Mouse (Mus musculus): ENCODE data around the gene Fbxl16. TPM values are rescaled to one million over a fixed set of nuclear protein-coding genes. Genes with fewer than 3 reads are reported as not detected.

The Fbxl16 gene
- polyA plus RNA-seq, 1 experiment from 2014 or later: 0.43 TPM

DNA sequence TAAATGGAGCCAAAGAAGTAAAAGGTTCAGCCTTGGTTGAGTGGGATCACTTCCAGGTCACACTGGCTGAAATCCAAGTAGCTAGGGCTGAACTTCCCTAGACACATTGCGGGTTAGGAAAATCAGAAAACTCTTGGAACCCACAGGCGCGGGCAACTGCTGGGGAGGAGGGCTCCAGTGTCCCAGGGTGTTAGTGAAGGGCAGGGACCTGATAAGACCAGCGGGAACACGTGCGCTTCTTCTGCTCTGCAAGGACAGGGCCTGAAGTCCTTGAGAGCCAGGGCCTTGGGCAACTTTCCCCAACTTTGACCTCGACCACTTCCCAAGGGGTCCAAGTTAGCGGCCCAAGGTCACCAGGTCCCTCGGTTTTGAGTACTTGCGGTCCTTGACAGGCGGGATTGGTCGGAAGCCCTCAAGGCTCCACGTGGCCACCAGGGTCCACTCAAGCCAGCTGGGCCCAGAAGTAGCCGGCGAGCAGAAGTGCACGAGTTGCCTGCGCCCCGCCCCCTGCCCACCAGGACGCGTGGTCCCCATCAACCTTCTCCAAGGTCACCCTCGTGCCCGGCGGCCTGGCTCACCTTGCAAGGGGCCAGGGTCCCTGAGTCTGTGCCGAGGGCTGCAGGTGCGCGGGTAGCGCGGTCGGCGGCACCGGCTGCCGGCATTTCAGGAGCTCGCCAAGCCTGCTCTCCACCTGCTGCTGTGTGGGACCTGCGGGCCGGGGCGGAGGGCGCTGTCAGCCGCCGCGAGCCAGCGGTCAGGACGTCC lies 59.1 kb downstream of the Fbxl16 start:
- WGBS: under 1% methylated on average over 41 of the region's 42 CpGs
- H3K4me3 ChIP-seq (ENCODE audit: low read depth, low read length): peak overlapping the region; percentile 77
- peak overlapping the region; percentile 98 for H3K4me2 ChIP-seq (replicated peaks; ENCODE audit: low read depth, low read length)
- peak overlapping the region; percentile 62 for H3K9ac ChIP-seq (replicated peaks; ENCODE audit: low read depth)
- H3K4me1 ChIP-seq (ENCODE audit: insufficient read depth, low read depth, low read length): no peaks in the 10 kb centered on the region
- no peaks in the 10 kb centered on the region for H3K36me3 ChIP-seq (ENCODE audit: insufficient read depth, low read length)
- no peak for TF ChIP-seq CTCF (IDR thresholded peaks at IDR 0.05)
- no peak for TF ChIP-seq EP300 (IDR thresholded peaks at IDR 0.05)
- no peaks in the 10 kb centered on the region for H3K27me3 ChIP-seq (replicated peaks; ENCODE audit: insufficient read depth, low read length)
- H3K27ac ChIP-seq (ENCODE audit: low read length): peak overlapping the region; percentile 77
- DNase-seq (ENCODE audit: low spot score): peak; percentile 61
- H3K9me3 ChIP-seq (ENCODE audit: low read length): no peaks in the 10 kb centered on the region
- peak; percentile 74 for ATAC-seq

DNA sequence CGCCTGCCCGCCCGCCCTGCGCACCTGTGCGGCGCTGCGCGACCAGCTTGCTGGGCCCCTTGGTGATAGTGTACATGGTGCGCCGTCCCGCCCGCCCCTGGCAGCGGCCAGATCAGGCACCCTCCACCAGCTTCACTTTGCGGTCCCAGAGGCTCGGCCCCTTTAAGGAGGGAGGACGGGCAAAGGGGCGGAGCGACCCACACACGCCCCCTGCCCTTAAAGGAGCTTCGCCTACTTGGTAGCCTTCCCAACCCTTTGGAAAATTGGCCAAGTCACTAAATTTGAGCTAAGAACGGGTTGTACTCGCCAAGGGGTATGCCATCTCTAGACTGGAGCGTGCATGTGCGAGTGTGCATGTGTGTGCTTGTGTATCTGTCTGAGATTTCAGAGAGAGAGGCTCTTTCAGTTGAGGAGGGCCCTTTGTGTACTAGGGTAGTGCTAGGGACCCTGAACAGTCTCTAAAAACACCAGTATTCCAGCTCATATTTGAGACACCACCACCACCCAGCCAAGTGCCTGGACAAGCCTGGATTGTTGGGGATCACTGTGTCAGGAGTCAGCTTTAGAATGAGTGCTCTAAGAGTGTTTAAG lies 59.8 kb downstream of the Fbxl16 start, which contains the start of gene Mcrip2:
Gene Mcrip2, minus strand, starts transcription at position 164 of the 591 bp plus-strand sequence.
- Histone ChIP-seq H3K27ac (ENCODE audit: low read length) (peak within 1 kb of the TSS; percentile 77), H3K9ac (replicated peaks; ENCODE audit: low read depth) (peak within 1 kb of the TSS; percentile 62), H3K36me3 (ENCODE audit: insufficient read depth, low read length) (no peaks in the 10 kb centered on the region), H3K9me3 (ENCODE audit: low read length) (no peaks in the 10 kb centered on the region), H3K4me3 (ENCODE audit: low read depth, low read length) (peak within 1 kb of the TSS; percentile 77), H3K4me2 (replicated peaks; ENCODE audit: low read depth, low read length) (peak within 1 kb of the TSS; percentile 98), H3K4me1 (ENCODE audit: insufficient read depth, low read depth, low read length) (no peaks in the 10 kb centered on the region), H3K27me3 (replicated peaks; ENCODE audit: insufficient read depth, low read length) (no peaks in the 10 kb centered on the region)
- peak; percentile 92 for ATAC-seq
- TF ChIP-seq CTCF (IDR thresholded peaks at IDR 0.05): peak; percentile 34
- no peak for TF ChIP-seq EP300 (IDR thresholded peaks at IDR 0.05)
- 4% methylated on average over 24 of the region's 24 CpGs for WGBS
- peak; percentile 93 for DNase-seq (ENCODE audit: low spot score)

DNA sequence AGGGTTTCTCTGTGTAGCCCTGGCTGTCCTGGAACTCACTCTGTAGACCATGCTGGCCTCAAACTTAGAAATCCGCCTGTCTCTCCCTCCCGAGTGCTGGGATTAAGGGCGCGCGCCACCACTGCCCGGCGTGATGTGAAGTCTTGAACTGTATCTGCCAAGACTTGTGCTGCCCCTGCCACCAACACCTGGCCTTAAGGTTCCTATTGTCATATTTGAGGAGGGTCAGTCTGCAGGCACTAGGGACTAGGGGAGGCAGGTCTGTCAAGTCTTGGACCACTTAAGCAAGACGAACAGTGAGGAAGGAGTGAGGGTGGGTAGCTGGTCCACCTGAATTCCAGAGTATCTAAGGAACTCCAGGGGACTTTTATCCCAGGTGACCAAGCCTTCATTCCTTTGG lies 60.6 kb downstream of the Fbxl16 start:
- WGBS: 77% methylated on average over 3 of the region's 8 CpGs
- no peak for TF ChIP-seq CTCF (IDR thresholded peaks at IDR 0.05)
- TF ChIP-seq EP300 (IDR thresholded peaks at IDR 0.05): no peak
- no peak for ATAC-seq

DNA sequence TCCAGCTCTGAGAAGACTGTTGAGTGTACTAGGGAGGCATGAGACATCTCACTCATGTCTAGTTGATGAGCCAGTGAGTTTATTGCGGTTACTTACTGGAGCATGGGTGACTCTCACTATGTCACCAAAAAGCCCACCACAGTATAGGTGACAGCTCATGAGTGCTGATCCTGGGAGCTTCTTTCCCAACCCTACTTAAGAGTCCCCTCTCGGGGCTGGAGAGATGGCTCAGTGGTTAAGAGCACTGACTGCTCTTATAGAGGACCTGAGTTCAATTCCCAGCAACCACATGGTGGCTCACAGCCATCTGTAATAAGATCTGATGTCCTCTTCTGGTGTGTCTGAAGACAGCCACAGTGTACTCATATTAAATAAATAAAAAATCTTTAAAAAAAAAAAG lies 61.1 kb downstream of the Fbxl16 start:
- ATAC-seq (no peak), DNase-seq (ENCODE audit: low spot score) (no peak)
- H3K27me3 ChIP-seq (replicated peaks; ENCODE audit: insufficient read depth, low read length): no peaks in the 10 kb centered on the region
- H3K27ac ChIP-seq (ENCODE audit: low read length): no peak overlapping the region
- H3K4me2 ChIP-seq (replicated peaks; ENCODE audit: low read depth, low read length): no peak overlapping the region
- 81% methylated on average over 2 of the region's 2 CpGs for WGBS
- no peak overlapping the region for H3K4me3 ChIP-seq (ENCODE audit: low read depth, low read length)
- no peaks in the 10 kb centered on the region for H3K9me3 ChIP-seq (ENCODE audit: low read length)
- no peak overlapping the region for H3K9ac ChIP-seq (replicated peaks; ENCODE audit: low read depth)
- TF ChIP-seq CTCF (IDR thresholded peaks at IDR 0.05): no peak
- no peak for TF ChIP-seq EP300 (IDR thresholded peaks at IDR 0.05)
- H3K4me1 ChIP-seq (ENCODE audit: insufficient read depth, low read depth, low read length): no peaks in the 10 kb centered on the region; the same call in 1 of the 2 replicates
- no peaks in the 10 kb centered on the region for H3K36me3 ChIP-seq (ENCODE audit: insufficient read depth, low read length)

More for the DNA sequence above, 60.6 kb downstream of the Fbxl16 start:
- H3K27ac ChIP-seq (ENCODE audit: low read length): no peak overlapping the region
- H3K9ac ChIP-seq (replicated peaks; ENCODE audit: low read depth): no peak overlapping the region
- H3K36me3 ChIP-seq (ENCODE audit: insufficient read depth, low read length): no peaks in the 10 kb centered on the region
- H3K9me3 ChIP-seq (ENCODE audit: low read length): no peaks in the 10 kb centered on the region
- H3K27me3 ChIP-seq (replicated peaks; ENCODE audit: insufficient read depth, low read length): no peaks in the 10 kb centered on the region
- H3K4me3 ChIP-seq (ENCODE audit: low read depth, low read length): no peak overlapping the region
- no peak for DNase-seq (ENCODE audit: low spot score)
- no peaks in the 10 kb centered on the region; the same call in 1 of the 2 replicates for H3K4me1 ChIP-seq (ENCODE audit: insufficient read depth, low read depth, low read length)
- H3K4me2 ChIP-seq (replicated peaks; ENCODE audit: low read depth, low read length): no peak overlapping the region

Small RNA genes within 50 kb of the gene (microRNA-seq; reads per million reads assigned to microRNA genes)
- not detected for gene Mir3082
- not detected for gene Mir6966

Other genes starting within 250 kb of the Fbxl16 start
- gene Sox8, start 238.4 kb upstream of the Fbxl16 start, polyA plus RNA-seq (2015; fragmentation: Nextera tagmentation; extraction: Ambion mirVana): 0.19 and 0.24 TPM in 2 replicates
- gene Lmf1, start 230.0 kb upstream of the Fbxl16 start, polyA plus RNA-seq (2015; fragmentation: Nextera tagmentation; extraction: Ambion mirVana): 16.5 and 16.6 TPM in 2 replicates
- 3.8 and 4.4 TPM in 2 replicates for gene Gng13, start 91.9 kb upstream of the Fbxl16 start, polyA plus RNA-seq (2015; fragmentation: Nextera tagmentation; extraction: Ambion mirVana)
- 1.6 and 2.6 TPM in 2 replicates for gene Chtf18, start 81.7 kb upstream of the Fbxl16 start, polyA plus RNA-seq (2015; fragmentation: Nextera tagmentation; extraction: Ambion mirVana)
- 15.2 and 18.1 TPM in 2 replicates for gene Rpusd1, start 81.4 kb upstream of the Fbxl16 start, polyA plus RNA-seq (2015; fragmentation: Nextera tagmentation; extraction: Ambion mirVana)
- 1.0 and 1.9 TPM in 2 replicates for gene Mslnl, start 73.0 kb upstream of the Fbxl16 start, polyA plus RNA-seq (2015; fragmentation: Nextera tagmentation; extraction: Ambion mirVana)
- 584 and 630 TPM in 2 replicates for gene Msln, start 54.7 kb upstream of the Fbxl16 start, polyA plus RNA-seq (2015; fragmentation: Nextera tagmentation; extraction: Ambion mirVana)
- gene Narfl, start 35.3 kb upstream of the Fbxl16 start, polyA plus RNA-seq (2015; fragmentation: Nextera tagmentation; extraction: Ambion mirVana): 23.8 and 24.1 TPM in 2 replicates
- 42.7 and 45.4 TPM in 2 replicates for gene Haghl, start 23.4 kb upstream of the Fbxl16 start, polyA plus RNA-seq (2015; fragmentation: Nextera tagmentation; extraction: Ambion mirVana)
- 5.8 and 7.7 TPM in 2 replicates for gene Ccdc78, start 22.5 kb upstream of the Fbxl16 start, polyA plus RNA-seq (2015; fragmentation: Nextera tagmentation; extraction: Ambion mirVana)
- gene Fam173a, start 16.2 kb upstream of the Fbxl16 start, polyA plus RNA-seq (2015; fragmentation: Nextera tagmentation; extraction: Ambion mirVana): 112 and 116 TPM in 2 replicates
- gene AC134908.4, start 13.4 kb upstream of the Fbxl16 start, polyA plus RNA-seq (2015; fragmentation: Nextera tagmentation; extraction: Ambion mirVana): not detected in 2 replicates
- 19.1 and 20.9 TPM in 2 replicates for gene Metrn, start 11.9 kb upstream of the Fbxl16 start, polyA plus RNA-seq (2015; fragmentation: Nextera tagmentation; extraction: Ambion mirVana)
- gene Wdr24, start 14.5 kb downstream of the Fbxl16 start, polyA plus RNA-seq (2015; fragmentation: Nextera tagmentation; extraction: Ambion mirVana): 14.9 and 15.0 TPM in 2 replicates
- 27.3 and 28.0 TPM in 2 replicates for gene Jmjd8, start 19.8 kb downstream of the Fbxl16 start, polyA plus RNA-seq (2015; fragmentation: Nextera tagmentation; extraction: Ambion mirVana)
- gene Stub1, start 24.3 kb downstream of the Fbxl16 start, polyA plus RNA-seq (2015; fragmentation: Nextera tagmentation; extraction: Ambion mirVana): 196 and 198 TPM in 2 replicates
- 1.4 and 1.7 TPM in 2 replicates for gene Rhbdl1, start 28.2 kb downstream of the Fbxl16 start, polyA plus RNA-seq (2015; fragmentation: Nextera tagmentation; extraction: Ambion mirVana)
- gene Gm20683, start 32.7 kb downstream of the Fbxl16 start, polyA plus RNA-seq (2015; fragmentation: Nextera tagmentation; extraction: Ambion mirVana): 0.86 and 1.1 TPM in 2 replicates
- 9.9 and 10.3 TPM in 2 replicates for gene Rhot2, start 35.8 kb downstream of the Fbxl16 start, polyA plus RNA-seq (2015; fragmentation: Nextera tagmentation; extraction: Ambion mirVana)
- 5.6 and 5.8 TPM in 2 replicates for gene Wdr90, start 52.4 kb downstream of the Fbxl16 start, polyA plus RNA-seq (2015; fragmentation: Nextera tagmentation; extraction: Ambion mirVana)
- gene Mcrip2, start 59.7 kb downstream of the Fbxl16 start, polyA plus RNA-seq (2015; fragmentation: Nextera tagmentation; extraction: Ambion mirVana): 16.5 and 19.5 TPM in 2 replicates
- 48.7 and 50.7 TPM in 2 replicates for gene Mettl26, start 66.0 kb downstream of the Fbxl16 start, polyA plus RNA-seq (2015; fragmentation: Nextera tagmentation; extraction: Ambion mirVana)
- 0.24 and 0.26 TPM in 2 replicates for gene Wfikkn1, start 71.8 kb downstream of the Fbxl16 start, polyA plus RNA-seq (2015; fragmentation: Nextera tagmentation; extraction: Ambion mirVana)
- gene Rab40c, start 110.6 kb downstream of the Fbxl16 start, polyA plus RNA-seq (2015; fragmentation: Nextera tagmentation; extraction: Ambion mirVana): 19.3 and 21.7 TPM in 2 replicates
- 36.9 and 37.5 TPM in 2 replicates for gene Pigq, start 135.9 kb downstream of the Fbxl16 start, polyA plus RNA-seq (2015; fragmentation: Nextera tagmentation; extraction: Ambion mirVana)
- 4.5 and 4.9 TPM in 2 replicates for gene Nhlrc4, start 135.9 kb downstream of the Fbxl16 start, polyA plus RNA-seq (2015; fragmentation: Nextera tagmentation; extraction: Ambion mirVana)
- gene A930017K11Rik, start 143.5 kb downstream of the Fbxl16 start, polyA plus RNA-seq (2015; fragmentation: Nextera tagmentation; extraction: Ambion mirVana): not detected in 2 replicates
- 12.7 and 13.9 TPM in 2 replicates for gene Capn15, start 176.7 kb downstream of the Fbxl16 start, polyA plus RNA-seq (2015; fragmentation: Nextera tagmentation; extraction: Ambion mirVana)

All from lung, postnatal 0 days (tissue).